Mouse (Mus musculus) frontal cortex, postnatal 10 days (tissue): Measurements from ENCODE around the gene Ocel1.
A peak's percentile ranks its signal among the peaks of the same experiment; 100 is the strongest.
"Not testable (repeated sequence)": the region's sequence is repeated elsewhere in the genome, so short reads cannot be mapped to it uniquely, and the experiment has no call there.

Source experiments
- DNase-seq, 2 experiments: peaks; one replicate each; pipeline ENCODE4 v3.0.0; 2022; ENCODE audit warnings: low spot score in 2 of 2, mixed read lengths in 1 of 2

Ocel1 gene

GRCm38 (mm10) chr8:71371236-71371848 lies at the start of gene Ocel1:
Gene Ocel1 (plus strand): TSS chr8:71371298.
- DNase-seq = peak; percentile 97 to 98

- no peak for DNase-seq
Observed at GRCm38 (mm10) chr8:71322939-71323338, 48.2 kb upstream of the Ocel1 start.

GRCm38 (mm10) chr8:71324848-71325247 lies 46.2 kb upstream of the Ocel1 start:
- no peak for DNase-seq

GRCm38 (mm10) chr8:71337834-71338233 lies 33.3 kb upstream of the Ocel1 start:
- DNase-seq = not testable (repeated sequence)

GRCm38 (mm10) chr8:71340625-71341024 lies 30.5 kb upstream of the Ocel1 start:
- no peak for DNase-seq

- DNase-seq = no peak
Observed at GRCm38 (mm10) chr8:71346581-71346980, 24.5 kb upstream of the Ocel1 start.

- DNase-seq = no peak
Observed at GRCm38 (mm10) chr8:71351117-71351516, 20.0 kb upstream of the Ocel1 start.

GRCm38 (mm10) chr8:71351520-71351919 lies 19.6 kb upstream of the Ocel1 start:
- DNase-seq = no peak

- no peak for DNase-seq
Observed at GRCm38 (mm10) chr8:71358026-71358425, 13.1 kb upstream of the Ocel1 start.

- peak; percentile 82 to 87 for DNase-seq
Observed at GRCm38 (mm10) chr8:71366771-71367528, 4.1 kb upstream of the Ocel1 start, which contains the start of gene Use1. Gene Use1 (plus strand): TSS chr8:71366848.

GRCm38 (mm10) chr8:71367529-71368176 lies 3.4 kb upstream of the Ocel1 start:
- DNase-seq = no peak

- no peak for DNase-seq
Observed at GRCm38 (mm10) chr8:71368366-71368765, 2.7 kb upstream of the Ocel1 start.

GRCm38 (mm10) chr8:71369040-71369718 lies 1.9 kb upstream of the Ocel1 start:
- no peak for DNase-seq

- DNase-seq = no peak
Observed at GRCm38 (mm10) chr8:71370711-71371235, 325 bp upstream of the Ocel1 start.

- DNase-seq = peak in 1 of 2 experiments; percentile 30
Observed at GRCm38 (mm10) chr8:71372427-71372826, 1.3 kb downstream of the Ocel1 start.

- DNase-seq = no peak
Observed at GRCm38 (mm10) chr8:71373000-71373399, 1.9 kb downstream of the Ocel1 start.

GRCm38 (mm10) chr8:71374616-71375206 lies 3.6 kb downstream of the Ocel1 start:
- DNase-seq = no peak

- peak in 1 of 2 experiments; percentile 67 for DNase-seq
Observed at GRCm38 (mm10) chr8:71375581-71376422, 4.7 kb downstream of the Ocel1 start.

- DNase-seq = no peak
Observed at GRCm38 (mm10) chr8:71376423-71377030, 5.4 kb downstream of the Ocel1 start.

GRCm38 (mm10) chr8:71379008-71379407 lies 7.9 kb downstream of the Ocel1 start:
- no peak for DNase-seq
